Mouse (Mus musculus) adrenal gland, adult 10 weeks (tissue): ENCODE data around the gene Rpl27a. TPM values are rescaled to one million over a fixed set of nuclear protein-coding genes. Genes with fewer than 3 reads are reported as not detected.

Source experiments
- polyA plus RNA-seq: library from polyadenylated mRNA; stranded (reverse); fragments of 350-450 nt; fragmentation: Illumina TruSeq; extraction: RNeasy Lipid Tissue Mini Kit (QIAGEN cat#74804); gene quantifications from one replicate; pipeline ENCODE4 v1.2.3, GENCODE M21; 2014; ENCODE audit warnings: low read depth, low replicate concordance

The Rpl27a gene
- polyA plus RNA-seq = 145 TPM

DNA sequence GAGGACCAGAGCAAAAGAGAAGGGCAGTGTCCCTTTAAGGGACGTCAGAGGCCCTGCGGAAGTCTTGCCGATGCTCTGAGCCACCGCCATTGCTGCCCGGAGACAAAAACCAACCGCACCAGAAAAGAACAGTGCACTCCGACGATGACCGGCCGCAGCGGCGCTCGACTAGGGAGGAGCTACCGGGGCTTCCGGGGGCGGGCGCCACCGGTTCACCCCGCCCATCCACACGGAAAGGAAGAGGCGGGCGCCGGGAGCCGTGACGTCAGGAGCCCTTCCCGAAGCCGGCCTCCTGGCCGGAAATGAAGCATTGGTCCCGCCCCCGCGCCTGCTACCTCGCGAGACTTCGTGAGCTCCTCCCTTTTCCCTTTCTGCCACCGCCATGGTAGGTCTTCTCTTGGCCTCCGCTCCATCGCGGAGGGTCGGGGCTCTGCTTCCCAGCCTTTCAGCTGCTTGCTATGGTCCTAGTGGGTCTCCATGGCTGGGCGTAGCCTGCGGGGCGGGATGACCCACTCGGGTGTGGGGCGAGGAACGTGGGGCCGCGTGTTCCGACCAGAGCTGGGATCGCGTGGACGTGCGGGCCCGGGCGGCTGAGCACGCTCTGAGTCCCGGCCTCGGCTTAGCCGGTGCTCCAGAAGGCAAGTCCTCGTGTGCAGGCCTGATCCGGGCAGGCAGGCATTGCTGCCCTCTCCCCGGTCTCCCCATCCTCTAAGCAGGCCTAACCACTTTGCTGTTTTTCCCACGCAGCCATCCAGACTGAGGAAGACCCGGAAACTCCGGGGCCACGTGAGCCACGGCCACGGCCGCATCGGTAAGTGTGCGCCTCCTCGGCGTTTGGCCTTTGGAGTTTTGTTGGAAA, at the start of gene Rpl27a:
TSS of gene Rpl27a (plus strand) at position 310 of the 859 bp plus-strand sequence.

DNA sequence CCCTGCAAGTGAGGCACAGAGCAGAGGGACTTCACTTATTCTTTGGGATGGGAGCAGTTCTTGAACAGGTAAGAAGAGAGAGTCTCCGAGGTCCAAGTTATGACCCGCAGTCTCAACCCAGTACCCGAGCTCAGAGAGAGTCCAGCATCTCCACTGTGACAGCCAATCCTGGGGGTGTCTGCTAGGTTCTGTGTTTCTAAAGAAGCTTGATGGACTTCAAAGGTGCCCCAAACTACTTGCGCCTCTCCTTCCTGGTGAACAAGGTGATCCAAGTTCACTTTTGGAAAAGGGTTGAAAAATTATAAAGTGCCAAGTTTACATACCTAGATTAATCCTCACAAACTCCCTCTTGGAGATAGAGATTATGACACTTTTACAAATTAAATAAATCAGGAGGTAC, 10.9 kb upstream of the Rpl27a start, which contains the start of gene Trim66:
TSS of gene Trim66 (minus strand) at position 101 of the 400 bp plus-strand sequence.

Other genes with a start within 250 kb of the Rpl27a start
- gene Stk33, start 80.1 kb upstream of the Rpl27a start, polyA plus RNA-seq = 2.5 TPM
- 0.06 TPM for gene Trim66, start 11.0 kb upstream of the Rpl27a start, polyA plus RNA-seq
- 35.7 TPM for gene St5, start 184.5 kb downstream of the Rpl27a start, polyA plus RNA-seq
- gene Akip1, start 184.5 kb downstream of the Rpl27a start, polyA plus RNA-seq = 33.3 TPM
- not detected for gene BC051019, start 204.7 kb downstream of the Rpl27a start, polyA plus RNA-seq
- gene Ascl3, start 212.6 kb downstream of the Rpl27a start, polyA plus RNA-seq = not detected
- gene Tmem9b, start 233.7 kb downstream of the Rpl27a start, polyA plus RNA-seq = 128 TPM